Mouse (Mus musculus) forelimb bud, embryonic 11.5 days (tissue): ENCODE measurements around the gene Klf9.

Experiments used
- DNase-seq: peaks from one replicate; pipeline ENCODE4 v3.0.0-alpha.2; 2012; ENCODE audit warnings: low read depth, low spot score

Gene Klf9

GRCm38 (mm10) chr19:23164651-23165240, 23.7 kb downstream of the Klf9 start:
- DNase-seq: no peak

- no peak for DNase-seq
Observed at GRCm38 (mm10) chr19:23166550-23167284, 25.7 kb downstream of the Klf9 start.

GRCm38 (mm10) chr19:23168899-23169658, 28.1 kb downstream of the Klf9 start:
- DNase-seq: no peak

- no peak for DNase-seq
Observed at GRCm38 (mm10) chr19:23169659-23170050, 28.6 kb downstream of the Klf9 start.

GRCm38 (mm10) chr19:23170476-23170875, 29.4 kb downstream of the Klf9 start:
- no peak for DNase-seq

- DNase-seq: no peak
Observed at GRCm38 (mm10) chr19:23171136-23171535, 30.1 kb downstream of the Klf9 start.

GRCm38 (mm10) chr19:23175090-23175489, 34.1 kb downstream of the Klf9 start:
- DNase-seq: no peak

- no peak for DNase-seq
Observed at GRCm38 (mm10) chr19:23175511-23175910, 34.5 kb downstream of the Klf9 start.

- no peak for DNase-seq
Observed at GRCm38 (mm10) chr19:23178533-23178932, 37.5 kb downstream of the Klf9 start.

- DNase-seq: no peak
Observed at GRCm38 (mm10) chr19:23183493-23183892, 42.5 kb downstream of the Klf9 start.

GRCm38 (mm10) chr19:23184068-23184467, 43.0 kb downstream of the Klf9 start:
- DNase-seq: no peak

- DNase-seq: no peak
Observed at GRCm38 (mm10) chr19:23187732-23188131, 46.7 kb downstream of the Klf9 start.

- no peak for DNase-seq
Observed at GRCm38 (mm10) chr19:23188986-23189385, 48.0 kb downstream of the Klf9 start.

GRCm38 (mm10) chr19:23189744-23190143, 48.7 kb downstream of the Klf9 start:
- no peak for DNase-seq

- DNase-seq: no peak
Observed at GRCm38 (mm10) chr19:23191486-23191885, 50.5 kb downstream of the Klf9 start.

GRCm38 (mm10) chr19:23193076-23193475, 52.0 kb downstream of the Klf9 start:
- DNase-seq: no peak

GRCm38 (mm10) chr19:23202106-23202505, 61.1 kb downstream of the Klf9 start:
- no peak for DNase-seq

GRCm38 (mm10) chr19:23203505-23204053, 62.6 kb downstream of the Klf9 start:
- DNase-seq: no peak

GRCm38 (mm10) chr19:23211325-23211724, 70.3 kb downstream of the Klf9 start:
- DNase-seq: no peak

- DNase-seq: no peak
Observed at GRCm38 (mm10) chr19:23214326-23214725, 73.3 kb downstream of the Klf9 start.
